Mouse (Mus musculus) MEL (cell line): ENCODE results near the gene Dnah3.

ENCODE experiments used
- BHLHE40 ChIP-seq: IDR thresholded peaks from 2 replicates; pipeline ENCODE4 v1.6.1; 2012; ENCODE audit warnings: low read depth, mild to moderate bottlenecking, inconsistent platforms, low read length, improper control_type of control experiment, borderline replicate concordance
- CTCF ChIP-seq, 3 experiments: IDR thresholded peaks in 2 of 3; conservative IDR thresholded peaks in 1 of 3; 2 replicates each; pipeline ENCODE4 v1.5.1; 2011 to 2012; ENCODE audit warnings: low read length in 3 of 3, low read depth in 2 of 3, mild to moderate bottlenecking in 2 of 3, improper control_type of control experiment in 1 of 3, inconsistent platforms in 1 of 3, mixed read lengths in 1 of 3, moderate library complexity in 1 of 3; ENCODE audit not compliant: control insufficient read depth in 1 of 3, insufficient read depth in 1 of 3, poor library complexity in 1 of 3, severe bottlenecking in 1 of 3
- EP300 ChIP-seq, 2 experiments: IDR thresholded peaks; 2 replicates each; pipeline ENCODE4 v1.6.1; 2011; ENCODE audit warnings: improper control_type of control experiment in 2 of 2, low read length in 2 of 2, low read depth in 1 of 2, mild to moderate bottlenecking in 1 of 2
- GATA1 ChIP-seq: IDR thresholded peaks from 2 replicates; pipeline ENCODE4 v1.6.1; 2011; ENCODE audit warnings: low read depth, low read length, improper control_type of control experiment
- KAT2A ChIP-seq: conservative IDR thresholded peaks from 2 replicates; pipeline ENCODE4 v1.6.1; 2012; ENCODE audit warnings: low read depth, low read length, improper control_type of control experiment, inconsistent platforms
- MAX ChIP-seq: IDR thresholded peaks from 2 replicates; pipeline ENCODE4 v1.6.1; 2011; ENCODE audit warnings: low read length, improper control_type of control experiment
- NELFE ChIP-seq: IDR thresholded peaks from 2 replicates; pipeline ENCODE4 v1.6.1; 2011; ENCODE audit warnings: low read depth, low read length, improper control_type of control experiment
- NRF1 ChIP-seq: IDR thresholded peaks from 2 replicates; pipeline ENCODE4 v1.6.1; 2014; ENCODE audit warnings: low read depth, mild to moderate bottlenecking, inconsistent platforms, low read length, improper control_type of control experiment, moderate library complexity; ENCODE audit not compliant: poor library complexity, insufficient read depth, severe bottlenecking
- POLR2A ChIP-seq, 2 experiments: IDR thresholded peaks; 2 replicates each; pipeline ENCODE4 v1.6.1; 2011 to 2012; ENCODE audit warnings: low read length in 2 of 2, mild to moderate bottlenecking in 2 of 2, control low read depth in 1 of 2, improper control_type of control experiment in 1 of 2, low read depth in 1 of 2, moderate library complexity in 1 of 2; ENCODE audit not compliant: control insufficient read depth in 1 of 2, insufficient read depth in 1 of 2, poor library complexity in 1 of 2
- RCOR1 ChIP-seq: IDR thresholded peaks from 2 replicates; pipeline ENCODE4 v1.6.1; 2012; ENCODE audit warnings: low read depth, mild to moderate bottlenecking, inconsistent platforms, low read length, improper control_type of control experiment
- TCF12 ChIP-seq: IDR thresholded peaks from 2 replicates; pipeline ENCODE4 v1.6.1; 2014; ENCODE audit warnings: low read depth, mild to moderate bottlenecking, inconsistent platforms, low read length, improper control_type of control experiment, moderate library complexity
- USF2 ChIP-seq, 2 experiments: IDR thresholded peaks; 2 replicates each; pipeline ENCODE4 v1.6.1; 2011 to 2012; ENCODE audit warnings: improper control_type of control experiment in 2 of 2, low read length in 2 of 2, borderline replicate concordance in 1 of 2, inconsistent platforms in 1 of 2, low read depth in 1 of 2, mild to moderate bottlenecking in 1 of 2; ENCODE audit not compliant: insufficient read depth in 1 of 2
- ZC3H11A ChIP-seq: IDR thresholded peaks from 2 replicates; pipeline ENCODE4 v1.6.1; 2012; ENCODE audit warnings: low read depth, mild to moderate bottlenecking, inconsistent platforms, low read length, improper control_type of control experiment

- no peak for TF ChIP-seq RCOR1
- TF ChIP-seq USF2 (IDR thresholded peaks at IDR 0.05; ENCODE audit: borderline replicate concordance in 1 of 2, insufficient read depth in 1 of 2, low read depth in 1 of 2, low read length in 2 of 2): no peak
- peak in 1 of 3 experiments; percentile 2; a peak in 1 of 6 replicates for TF ChIP-seq CTCF (IDR thresholded peaks at IDR 0.05 in 2 of 3, conservative IDR thresholded peaks at IDR 0.05 in 1 of 3; ENCODE audit: control insufficient read depth in 1 of 3, insufficient read depth in 1 of 3, low read depth in 2 of 3, low read length in 3 of 3, poor library complexity in 1 of 3, severe bottlenecking in 1 of 3)
- no peak for TF ChIP-seq EP300 (IDR thresholded peaks at IDR 0.05; ENCODE audit: low read depth in 1 of 2, low read length in 2 of 2)
- no peak for TF ChIP-seq MAX
- TF ChIP-seq TCF12: no peak
- TF ChIP-seq ZC3H11A: no peak
- TF ChIP-seq NRF1: no peak
- no peak for TF ChIP-seq KAT2A
- TF ChIP-seq BHLHE40: no peak
- TF ChIP-seq GATA1: no peak
- no peak for TF ChIP-seq POLR2A (IDR thresholded peaks at IDR 0.05; ENCODE audit: control insufficient read depth in 1 of 2, insufficient read depth in 1 of 2, low read depth in 1 of 2, low read length in 2 of 2, poor library complexity in 1 of 2)
- no peak for TF ChIP-seq NELFE
These were observed 31.0 kb downstream of the Dnah3 start for GRCm38 (mm10) chr7:120064045-120064444.
